Mouse (Mus musculus) thymus, postnatal 4 days (tissue): ENCODE data around the gene Lrrc8c.
A peak's percentile ranks its signal among the peaks of the same experiment; 100 is the strongest.

Source experiments
- DNase-seq: peaks from one replicate; pipeline ENCODE4 v3.0.0; 2021

The Lrrc8c gene

GRCm38 (mm10) chr5:105508813-105509212 lies 10.4 kb upstream of the Lrrc8c start:
- no peak for DNase-seq

- no peak for DNase-seq
These were observed 6.9 kb upstream of the Lrrc8c start for GRCm38 (mm10) chr5:105512297-105512696.

- DNase-seq = no peak
These were observed 3.7 kb upstream of the Lrrc8c start for GRCm38 (mm10) chr5:105515532-105515931.

GRCm38 (mm10) chr5:105516290-105516689 lies 2.9 kb upstream of the Lrrc8c start:
- no peak for DNase-seq

- DNase-seq = peak; percentile 50
These were observed 1.1 kb upstream of the Lrrc8c start for GRCm38 (mm10) chr5:105517992-105518625.

- peak; percentile 69 for DNase-seq
These were observed 527 bp upstream of the Lrrc8c start for GRCm38 (mm10) chr5:105518626-105519095.

GRCm38 (mm10) chr5:105519976-105520300 lies 750 bp downstream of the Lrrc8c start:
- no peak for DNase-seq

GRCm38 (mm10) chr5:105520442-105520965 lies 1.3 kb downstream of the Lrrc8c start:
- DNase-seq = no peak

GRCm38 (mm10) chr5:105523452-105523851 lies 4.3 kb downstream of the Lrrc8c start:
- DNase-seq = no peak

- no peak for DNase-seq
These were observed 5.8 kb downstream of the Lrrc8c start for GRCm38 (mm10) chr5:105525004-105525403.

GRCm38 (mm10) chr5:105526107-105526645 lies 7.0 kb downstream of the Lrrc8c start:
- DNase-seq = no peak

- DNase-seq = no peak
These were observed 7.6 kb downstream of the Lrrc8c start for GRCm38 (mm10) chr5:105526766-105527165.

- no peak for DNase-seq
These were observed 8.5 kb downstream of the Lrrc8c start for GRCm38 (mm10) chr5:105527477-105528331.

GRCm38 (mm10) chr5:105530576-105530975 lies 11.4 kb downstream of the Lrrc8c start:
- no peak for DNase-seq

- no peak for DNase-seq
These were observed 16.0 kb downstream of the Lrrc8c start for GRCm38 (mm10) chr5:105535186-105535585.

- DNase-seq = no peak
These were observed 17.0 kb downstream of the Lrrc8c start for GRCm38 (mm10) chr5:105536172-105536571.

GRCm38 (mm10) chr5:105537101-105537723 lies 18.0 kb downstream of the Lrrc8c start:
- no peak for DNase-seq

- DNase-seq = no peak
These were observed 21.9 kb downstream of the Lrrc8c start for GRCm38 (mm10) chr5:105541051-105541450.

- DNase-seq = no peak
These were observed 25.9 kb downstream of the Lrrc8c start for GRCm38 (mm10) chr5:105545126-105545525.

GRCm38 (mm10) chr5:105547115-105547514 lies 27.9 kb downstream of the Lrrc8c start:
- DNase-seq = no peak

- DNase-seq = no peak
These were observed 32.6 kb downstream of the Lrrc8c start for GRCm38 (mm10) chr5:105551808-105552207.

GRCm38 (mm10) chr5:105556291-105556690 lies 37.1 kb downstream of the Lrrc8c start:
- DNase-seq = no peak

GRCm38 (mm10) chr5:105557346-105557745 lies 38.2 kb downstream of the Lrrc8c start:
- DNase-seq = no peak
